Mouse (Mus musculus) kidney, postnatal 10 days (tissue): ENCODE results near the gene Abcb9.
"Not testable (repeated sequence)": the region's sequence is repeated elsewhere in the genome, so short reads cannot be mapped to it uniquely, and the experiment has no call there.

Source experiments
- DNase-seq: peaks from one replicate; pipeline ENCODE4 v3.0.0; 2021; ENCODE audit warnings: mixed read lengths

Gene Abcb9

DNA sequence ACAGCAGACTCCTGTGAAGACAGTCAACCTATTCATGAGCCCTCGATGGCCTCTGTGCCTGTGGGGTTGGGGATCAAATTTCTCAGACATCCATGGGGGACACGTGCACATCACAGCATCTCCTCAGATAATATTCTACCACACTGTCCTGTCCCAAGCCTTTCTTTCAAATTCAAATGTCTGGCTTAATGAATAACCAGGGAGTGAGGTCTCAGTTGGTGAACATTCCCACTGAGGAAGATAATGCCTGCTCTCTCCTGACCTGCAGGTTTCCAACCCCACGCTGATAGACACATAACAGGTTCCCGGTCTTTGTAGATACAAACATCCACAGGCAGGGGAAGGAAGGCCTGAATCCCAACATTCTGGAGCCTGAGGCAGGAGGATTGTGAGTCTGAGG is 38.6 kb downstream of the Abcb9 start:
- no peak for DNase-seq

DNA sequence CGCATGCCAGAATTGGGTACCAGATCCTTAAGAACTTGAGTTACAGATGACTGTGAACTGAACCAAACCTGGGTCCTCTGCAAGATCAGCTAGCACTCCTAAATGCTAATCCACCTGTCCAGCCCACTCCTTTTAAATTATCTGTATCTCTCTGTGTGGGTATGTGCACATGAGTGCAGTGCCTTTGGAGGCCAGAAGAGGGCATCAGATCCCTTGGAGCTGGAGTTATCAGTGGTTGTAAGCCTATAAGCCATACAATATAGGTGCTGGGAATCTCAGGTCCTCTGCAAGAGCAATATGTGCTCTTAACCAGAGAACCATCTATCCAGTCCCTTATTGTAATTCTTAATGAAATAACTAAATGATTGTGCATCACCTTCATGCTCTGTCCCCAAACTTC is 39.4 kb downstream of the Abcb9 start:
- no peak for DNase-seq

DNA sequence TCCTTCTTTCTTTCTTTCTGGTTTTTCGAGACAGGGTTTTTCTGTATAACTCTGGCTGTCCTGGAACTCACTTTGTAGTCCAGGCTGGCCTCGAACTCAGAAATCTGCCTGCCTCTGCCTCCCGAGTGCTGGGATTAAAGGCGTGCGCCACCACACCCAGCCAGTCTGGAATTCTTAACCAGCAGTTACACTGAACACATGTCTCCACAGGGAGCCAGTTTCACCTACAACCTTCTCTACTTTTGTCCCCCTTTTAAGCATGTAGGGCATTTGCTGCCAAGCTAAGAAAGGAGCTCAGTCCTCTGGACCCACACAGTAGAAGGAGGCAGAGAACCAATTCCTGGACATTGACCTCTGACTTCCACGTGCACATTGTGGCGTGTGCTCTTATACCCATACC is 43.0 kb downstream of the Abcb9 start:
- DNase-seq, result not testable (repeated sequence)

DNA sequence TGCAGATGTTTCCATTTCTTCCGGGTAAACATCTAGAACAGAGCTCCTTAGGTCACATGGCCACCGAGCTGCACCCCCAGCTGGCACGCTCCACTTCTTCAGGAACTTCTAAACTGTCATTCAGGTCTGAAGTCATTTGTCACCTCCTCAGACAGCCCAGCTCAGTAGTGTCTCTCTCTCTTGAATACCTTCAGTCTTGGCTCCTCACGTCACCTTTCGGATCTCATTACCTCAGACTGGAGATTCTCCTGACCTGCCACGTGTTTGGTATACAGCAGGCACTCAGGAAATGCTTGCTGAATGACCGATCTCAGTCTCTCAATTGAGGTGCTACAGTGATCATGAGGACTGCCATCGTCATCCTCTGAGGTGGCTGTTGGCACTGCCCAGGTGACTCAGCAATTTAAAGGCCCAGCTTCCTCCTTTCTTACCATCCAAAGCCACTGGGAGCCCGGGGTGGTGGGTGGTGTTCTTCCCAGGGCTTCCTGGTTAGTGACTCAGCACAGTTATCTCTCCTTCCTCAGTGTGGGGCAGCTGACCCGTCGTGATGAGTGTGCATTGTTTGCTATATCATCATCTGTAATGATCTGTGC is 43.6 kb downstream of the Abcb9 start:
- no peak for DNase-seq

DNA sequence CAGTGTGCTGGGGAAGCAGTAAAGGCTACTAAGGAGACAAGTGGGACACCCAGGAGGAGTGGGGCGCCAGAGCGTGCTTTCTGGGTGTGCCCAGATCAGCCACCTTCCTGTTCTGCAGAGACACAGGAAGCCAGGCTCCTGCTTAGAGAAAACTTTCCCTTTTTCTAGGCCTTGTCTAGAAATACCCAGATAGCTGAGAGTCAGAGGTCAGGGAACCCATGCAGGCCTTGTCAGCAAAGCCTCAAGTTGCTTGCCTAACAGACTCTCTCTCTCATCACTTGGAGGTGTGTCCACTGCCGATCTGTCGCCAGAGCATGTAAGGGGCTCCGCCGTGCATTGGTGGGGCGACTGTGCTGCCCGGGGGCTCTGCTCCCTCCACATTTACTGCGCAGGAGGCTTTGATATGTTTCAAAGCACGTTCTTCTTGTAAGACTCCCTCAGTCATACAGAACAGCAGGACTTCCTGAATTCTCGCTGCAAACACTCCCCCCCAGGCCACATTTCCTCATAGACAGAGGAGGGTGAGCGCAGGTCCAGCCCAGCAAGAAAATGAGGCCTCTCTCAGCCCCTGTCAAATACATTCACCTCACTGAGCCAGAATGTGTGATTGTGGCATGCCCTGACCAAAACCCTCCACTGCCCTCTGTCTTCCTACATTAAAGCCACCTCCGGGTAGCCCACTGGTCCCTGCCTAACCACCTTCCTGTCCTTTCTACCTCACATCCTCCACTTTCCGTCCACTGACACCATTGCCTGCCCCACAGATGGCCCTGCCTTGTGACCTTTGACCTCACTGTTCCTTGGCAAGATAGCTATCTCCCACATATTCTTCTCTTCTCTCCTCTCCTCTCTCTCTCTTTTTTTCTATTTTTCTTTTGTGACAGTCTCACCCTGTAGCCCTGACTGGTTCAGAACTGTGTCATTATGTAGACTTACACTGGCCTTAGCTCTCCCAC is 45.2 kb downstream of the Abcb9 start:
- no peak for DNase-seq

DNA sequence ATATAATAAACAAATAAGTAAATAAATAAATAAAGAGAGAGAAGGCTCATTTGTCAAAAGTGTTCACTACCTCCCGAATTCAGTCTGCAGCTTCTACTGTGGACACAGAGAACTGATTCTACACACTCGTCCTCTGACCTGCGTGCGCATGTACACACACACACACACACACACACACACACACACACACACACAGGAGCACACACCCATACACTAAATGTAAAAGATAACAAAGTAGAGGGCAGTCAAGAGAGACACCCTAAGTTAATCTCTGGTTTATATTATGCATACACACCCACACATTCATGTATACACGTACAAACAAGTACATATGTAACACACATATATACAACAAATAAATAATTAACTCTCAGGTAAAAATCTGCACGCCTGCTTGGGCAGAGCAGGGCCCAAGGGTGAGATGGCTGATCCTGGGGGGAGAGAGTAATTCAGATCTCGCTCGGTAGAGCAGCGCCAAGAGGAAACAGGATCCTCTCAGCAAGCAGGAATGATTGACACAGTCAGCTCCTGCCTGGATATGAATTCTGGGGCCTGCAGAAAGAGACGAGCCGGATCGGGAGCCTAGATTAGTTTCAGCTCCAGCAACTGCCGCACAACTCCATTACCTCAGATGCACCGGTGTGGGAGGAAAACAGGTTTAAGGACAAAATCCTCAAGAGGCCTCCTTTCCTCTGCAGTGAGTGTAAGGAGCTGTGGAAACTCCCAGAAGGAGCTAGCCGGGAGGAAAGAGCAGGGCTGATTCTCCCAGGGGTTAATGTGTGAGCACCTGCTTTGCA is 46.2 kb downstream of the Abcb9 start:
- no peak for DNase-seq

DNA sequence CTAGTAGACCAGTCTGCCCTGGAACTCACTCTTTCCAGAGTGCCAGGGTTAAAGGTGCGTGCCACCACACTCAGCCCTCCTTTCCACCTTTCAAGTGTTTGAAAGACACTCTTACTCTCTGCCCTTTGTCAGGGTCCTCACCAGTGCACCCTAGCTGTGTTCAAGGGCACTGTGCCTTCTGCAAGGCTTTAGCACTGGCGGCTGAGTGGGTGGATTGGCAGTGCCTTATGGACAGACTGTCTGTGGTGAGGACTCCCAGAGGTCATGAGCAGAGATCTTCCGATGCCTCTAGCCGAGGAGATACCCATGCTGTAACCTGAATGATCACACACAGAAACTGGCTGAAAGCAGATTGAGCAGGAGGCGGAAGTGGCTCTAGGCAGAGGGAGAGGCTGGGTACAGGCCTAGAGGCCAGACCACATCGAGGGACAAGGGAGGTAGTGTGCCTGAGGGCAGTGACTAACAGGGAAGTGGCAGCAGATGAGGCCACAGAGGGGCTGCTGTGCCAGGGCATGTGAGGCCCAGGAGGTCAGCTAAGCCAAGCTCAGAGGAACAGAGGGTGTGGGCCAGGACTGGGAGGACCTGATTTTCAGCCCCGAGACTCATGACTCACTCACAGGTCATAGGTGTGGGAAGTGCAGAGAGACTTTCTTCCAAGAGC is 48.7 kb downstream of the Abcb9 start:
- DNase-seq, result no peak

DNA sequence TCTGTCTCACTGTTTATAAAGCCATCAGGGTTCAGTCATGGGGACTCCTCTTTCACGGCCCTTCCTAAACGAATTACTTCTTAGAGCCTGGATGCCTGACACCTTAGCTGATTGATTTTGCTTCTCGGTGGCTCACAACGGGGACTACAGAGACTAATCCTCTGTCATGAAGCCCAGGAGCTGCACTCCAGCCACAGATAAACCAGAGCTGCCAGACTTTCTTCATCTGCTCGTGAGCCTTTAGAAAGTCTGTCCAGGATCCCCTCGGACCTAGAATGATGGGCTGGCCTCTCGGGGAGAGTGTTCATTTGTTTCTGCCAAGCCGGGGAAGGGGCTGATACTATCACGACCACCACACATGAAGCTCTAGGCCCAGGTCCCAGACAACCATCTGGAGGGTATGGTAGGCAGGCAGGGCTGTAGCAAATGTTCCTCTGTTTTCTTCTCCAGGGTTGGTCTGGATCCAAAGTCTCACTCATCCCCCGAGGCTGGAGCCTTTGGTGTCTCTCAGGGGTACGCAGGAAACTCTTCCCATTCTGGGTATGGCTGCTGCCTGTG is 50.1 kb downstream of the Abcb9 start:
- no peak for DNase-seq

DNA sequence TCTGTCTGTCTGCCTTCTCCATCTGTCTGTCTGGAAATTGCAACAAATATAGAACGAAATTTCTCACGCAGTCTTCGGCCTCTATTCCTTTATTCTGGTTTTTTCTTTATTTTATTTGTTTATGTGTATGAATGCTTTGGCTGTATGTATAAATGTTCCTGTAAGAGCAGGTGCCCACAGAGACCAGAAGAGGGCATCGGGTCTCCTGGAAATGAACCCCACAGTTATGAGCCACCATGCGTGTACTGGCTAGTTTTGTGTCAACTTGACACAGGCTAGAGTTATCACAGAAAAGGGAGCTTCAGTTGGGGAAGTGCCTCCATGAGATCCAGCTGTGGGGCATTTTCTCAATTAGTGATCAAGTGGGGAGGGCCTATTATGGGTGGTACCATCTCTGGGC is 51.6 kb downstream of the Abcb9 start:
- no peak for DNase-seq

DNA sequence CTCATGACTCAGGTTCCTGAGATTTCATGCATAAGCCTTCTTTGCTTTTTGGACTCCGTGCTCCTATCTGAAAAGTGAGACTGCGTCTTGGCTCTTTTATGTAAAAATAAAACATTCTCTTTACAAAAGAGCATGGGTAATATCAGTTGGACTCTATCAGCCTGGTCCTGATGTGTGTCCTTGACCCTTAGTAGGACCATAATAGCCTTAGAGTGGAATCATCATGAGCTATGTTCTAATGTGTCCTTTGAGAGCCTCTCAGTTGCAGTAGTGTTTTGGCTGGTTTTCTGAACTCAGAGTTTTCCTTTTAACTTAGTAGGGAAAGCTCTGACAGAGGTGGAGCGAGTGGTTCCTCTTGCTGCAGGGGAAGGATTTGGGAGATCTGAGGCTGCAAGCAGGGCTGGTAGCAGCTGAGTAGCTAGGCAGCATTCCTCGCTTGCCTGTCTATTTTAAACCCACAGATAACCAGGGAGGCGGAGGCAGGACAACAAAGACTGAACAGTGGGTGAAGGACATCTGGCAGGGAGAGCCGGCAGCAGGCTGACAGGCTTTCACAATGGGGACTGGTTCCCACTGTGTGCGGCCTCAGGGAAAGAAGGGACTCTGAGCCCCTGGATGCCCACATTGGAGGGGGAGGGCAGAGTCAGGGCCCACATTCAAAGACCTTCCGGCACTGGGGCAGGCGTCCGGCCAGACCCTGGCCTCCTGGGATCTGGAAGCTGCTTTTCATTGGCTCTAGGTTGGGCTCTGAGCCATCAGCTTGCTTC is 52.2 kb downstream of the Abcb9 start:
- DNase-seq, result peak; percentile 62

DNA sequence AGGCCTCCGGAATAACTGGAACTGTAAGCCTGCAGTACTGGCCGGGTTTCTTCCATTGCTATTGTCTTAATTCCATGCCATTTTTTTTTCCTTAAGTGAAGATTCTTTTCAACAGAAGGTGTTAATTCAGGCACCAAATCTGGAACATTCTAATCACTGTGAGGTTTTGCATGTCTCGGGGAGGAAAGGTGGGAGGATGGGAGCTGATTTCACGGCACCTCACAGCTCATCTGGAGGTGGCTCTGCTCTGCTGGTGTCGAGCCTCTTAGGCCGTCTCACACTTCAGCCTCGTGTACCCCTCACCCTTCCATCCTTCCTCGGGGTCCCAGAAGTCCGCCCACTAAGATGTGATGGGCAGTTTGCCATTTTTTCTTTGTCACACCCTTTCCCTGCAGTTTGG is 54.5 kb downstream of the Abcb9 start:
- DNase-seq, result no peak

DNA sequence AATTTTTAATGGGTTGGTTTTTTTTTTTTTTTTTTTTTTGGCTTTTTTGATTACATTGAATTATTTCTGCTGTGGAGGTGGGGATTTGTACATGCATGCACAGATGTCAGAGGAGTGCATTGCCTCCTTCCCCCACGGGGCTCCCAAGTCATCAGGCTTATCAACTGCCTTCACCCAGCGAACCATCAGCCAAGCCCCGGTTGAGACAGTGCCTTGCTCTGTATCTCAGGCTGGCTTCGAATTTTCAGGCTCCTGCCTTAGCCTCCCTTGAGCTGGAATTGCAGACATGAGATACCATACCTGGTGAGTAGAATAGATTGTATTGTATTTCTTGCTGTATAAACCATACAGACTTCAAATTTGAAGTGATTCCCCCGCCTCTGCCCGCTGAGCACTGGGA is 56.0 kb downstream of the Abcb9 start:
- no peak for DNase-seq

DNA sequence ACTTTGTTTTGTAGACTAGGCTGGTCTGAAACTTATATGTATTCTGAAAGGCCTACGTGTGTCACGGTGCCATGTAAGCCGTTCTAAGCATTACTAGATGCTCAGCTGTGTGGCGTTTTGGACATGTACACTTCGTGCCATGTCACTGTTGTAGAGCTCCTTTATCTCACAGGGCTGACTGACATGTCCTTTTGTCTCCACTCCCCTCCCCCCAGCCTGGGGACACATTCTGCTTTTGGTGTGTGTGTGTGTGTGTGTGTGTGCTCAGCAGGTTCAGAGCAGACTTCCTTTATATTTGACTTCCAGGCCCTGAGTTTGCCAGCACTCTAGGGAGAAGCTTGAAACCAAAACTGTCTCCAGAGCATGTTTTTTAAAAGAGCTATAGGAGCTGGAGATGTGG is 58.8 kb downstream of the Abcb9 start:
- DNase-seq, result no peak

DNA sequence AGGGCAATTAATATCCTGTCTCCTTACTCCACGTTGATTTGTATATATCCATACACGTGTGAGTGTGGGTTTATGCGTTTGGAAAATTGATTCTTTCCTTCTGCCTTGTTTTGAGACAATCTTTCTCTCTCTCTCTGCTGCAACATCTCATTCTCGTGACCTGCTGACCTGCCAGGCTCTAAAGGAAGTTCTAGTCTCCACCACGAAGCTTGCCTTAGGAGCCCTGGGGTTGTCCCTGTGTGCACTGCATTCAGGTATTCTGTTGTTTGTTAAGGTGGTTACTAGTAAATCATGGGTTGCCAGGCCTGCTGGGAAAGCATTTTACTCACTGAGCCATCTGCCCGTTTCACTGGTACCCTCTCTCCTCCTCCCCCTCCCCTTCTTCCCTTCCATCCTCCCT is 59.3 kb downstream of the Abcb9 start:
- DNase-seq, result no peak

DNA sequence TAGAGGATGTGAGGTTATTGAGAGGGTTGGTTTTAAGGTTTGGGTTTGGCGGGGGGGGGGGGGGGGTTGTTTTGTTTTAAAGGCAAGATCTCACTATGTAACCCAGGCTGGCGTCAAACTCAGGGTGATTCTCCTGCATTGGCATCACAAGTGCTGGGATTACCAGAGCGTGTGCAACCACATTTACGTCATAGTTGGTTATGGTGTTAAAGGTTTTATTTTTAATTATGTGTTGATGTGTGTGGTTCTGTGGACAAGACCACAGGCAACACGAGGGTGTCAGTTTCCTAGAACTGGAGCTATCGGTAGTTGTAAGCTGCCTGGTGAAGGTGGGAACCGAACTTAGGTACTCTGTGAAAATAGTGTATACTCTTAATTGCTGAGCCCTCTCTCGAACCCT is 59.8 kb downstream of the Abcb9 start:
- DNase-seq, result no peak

DNA sequence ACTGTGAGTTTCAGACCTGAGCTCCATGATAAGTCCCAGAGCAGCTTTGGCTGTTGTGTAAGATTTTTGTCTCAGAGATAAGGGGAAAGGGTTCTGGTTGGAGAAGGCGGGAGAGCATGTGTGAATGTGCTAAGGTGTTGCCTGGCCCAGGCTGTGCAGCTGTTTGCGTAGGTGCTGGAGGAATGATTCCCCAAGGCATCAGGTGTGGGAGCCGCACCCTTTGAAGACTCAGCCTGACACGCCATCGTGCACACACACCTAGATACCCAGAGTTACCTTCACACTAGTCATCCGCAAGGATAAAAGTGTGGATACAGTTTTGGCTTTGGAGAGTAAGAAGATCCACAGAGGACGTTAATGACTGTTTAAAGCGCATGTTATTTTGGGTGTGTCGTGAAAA is 60.2 kb downstream of the Abcb9 start:
- DNase-seq, result no peak

DNA sequence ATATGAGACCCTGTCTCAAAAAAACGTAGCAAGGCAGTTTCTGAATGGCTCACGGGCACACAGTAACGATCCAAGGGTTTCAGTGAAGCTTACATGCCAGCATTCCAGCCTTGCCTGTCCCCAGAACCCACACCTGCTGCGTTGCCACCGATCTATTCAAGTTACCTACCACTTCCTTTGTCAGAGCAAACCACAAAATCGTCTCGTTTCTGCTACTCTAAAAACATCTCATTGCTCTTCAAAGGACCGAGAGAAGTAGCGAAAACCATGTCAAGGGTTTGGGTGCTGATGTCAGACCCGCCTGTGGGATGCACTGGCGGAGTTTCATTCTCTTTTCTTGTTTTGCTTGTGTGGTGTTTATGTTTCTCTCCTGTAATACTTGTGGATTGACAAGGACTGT is 61.1 kb downstream of the Abcb9 start:
- DNase-seq, result no peak

DNA sequence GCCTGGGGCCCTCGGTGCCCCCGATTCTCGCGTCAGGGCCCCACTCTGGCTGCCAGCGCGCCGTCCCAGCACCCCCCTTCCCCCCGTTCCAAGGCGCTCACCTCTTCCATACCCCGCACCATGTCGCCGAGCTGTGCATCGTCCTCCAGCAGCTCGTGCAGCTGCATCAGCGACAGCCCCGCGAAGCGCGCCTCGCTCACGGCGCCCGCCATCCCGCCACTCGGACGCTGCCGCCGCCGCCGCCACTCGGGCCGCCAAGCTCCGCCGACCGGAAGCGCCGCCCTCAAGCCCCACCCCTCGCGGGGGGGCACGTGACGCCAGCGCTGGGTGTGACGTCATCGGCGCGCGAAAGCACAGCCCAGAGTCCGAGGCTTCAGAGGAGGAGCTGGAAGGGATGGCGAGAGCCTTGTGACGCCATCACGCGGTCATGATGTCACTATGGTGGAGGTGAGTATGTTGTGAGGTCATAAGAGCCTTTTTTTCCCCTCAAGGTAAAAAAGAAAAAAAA is 63.5 kb downstream of the Abcb9 start, which contains the start of gene Vps37b:
Gene Vps37b (minus strand): TSS at position 270 of the 508 bp plus-strand sequence.
- DNase-seq, result peak; percentile 94

DNA sequence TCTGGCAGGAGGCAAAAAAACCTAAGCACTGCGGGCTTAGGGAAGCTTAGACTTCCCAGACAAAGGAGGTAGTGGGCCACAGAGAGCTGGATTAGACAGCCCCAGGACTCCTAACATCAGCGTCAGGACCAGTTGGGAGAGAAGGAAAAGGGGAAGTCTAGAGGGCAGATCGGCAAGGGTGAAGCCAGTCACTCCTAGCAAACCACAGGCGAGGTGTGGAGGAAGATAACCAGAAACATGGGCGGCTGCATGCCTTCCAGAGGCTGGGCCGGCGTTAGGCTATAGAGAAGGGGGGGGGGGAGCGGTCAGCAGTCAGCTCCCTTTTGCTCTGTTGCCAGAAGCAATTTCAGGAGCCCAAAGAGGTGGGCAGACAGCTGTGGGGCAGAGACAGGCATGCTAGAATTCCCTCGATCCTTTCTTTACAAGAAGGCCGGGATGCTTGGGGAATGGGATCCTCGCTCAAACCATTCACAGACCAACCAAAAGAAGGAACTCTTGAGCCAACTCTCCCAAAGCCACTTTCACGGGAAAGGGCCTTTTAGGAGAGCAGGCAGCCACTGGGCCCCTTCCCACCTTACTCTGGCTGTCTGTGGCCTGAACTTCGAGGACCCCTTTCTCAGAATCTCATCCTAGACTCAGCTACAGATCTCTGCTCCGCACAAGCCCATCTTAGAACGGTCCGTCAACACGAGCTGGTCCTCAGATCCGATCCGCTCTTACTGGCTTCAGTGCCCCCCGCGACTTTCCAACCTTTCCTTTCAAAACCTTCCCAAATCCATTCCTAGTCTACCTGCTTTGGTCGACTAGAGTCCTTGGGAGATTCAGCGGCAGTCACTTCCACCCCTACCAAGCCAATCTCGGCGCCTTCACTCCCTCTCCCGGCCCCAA is 64.3 kb downstream of the Abcb9 start:
- DNase-seq, result no peak

DNA sequence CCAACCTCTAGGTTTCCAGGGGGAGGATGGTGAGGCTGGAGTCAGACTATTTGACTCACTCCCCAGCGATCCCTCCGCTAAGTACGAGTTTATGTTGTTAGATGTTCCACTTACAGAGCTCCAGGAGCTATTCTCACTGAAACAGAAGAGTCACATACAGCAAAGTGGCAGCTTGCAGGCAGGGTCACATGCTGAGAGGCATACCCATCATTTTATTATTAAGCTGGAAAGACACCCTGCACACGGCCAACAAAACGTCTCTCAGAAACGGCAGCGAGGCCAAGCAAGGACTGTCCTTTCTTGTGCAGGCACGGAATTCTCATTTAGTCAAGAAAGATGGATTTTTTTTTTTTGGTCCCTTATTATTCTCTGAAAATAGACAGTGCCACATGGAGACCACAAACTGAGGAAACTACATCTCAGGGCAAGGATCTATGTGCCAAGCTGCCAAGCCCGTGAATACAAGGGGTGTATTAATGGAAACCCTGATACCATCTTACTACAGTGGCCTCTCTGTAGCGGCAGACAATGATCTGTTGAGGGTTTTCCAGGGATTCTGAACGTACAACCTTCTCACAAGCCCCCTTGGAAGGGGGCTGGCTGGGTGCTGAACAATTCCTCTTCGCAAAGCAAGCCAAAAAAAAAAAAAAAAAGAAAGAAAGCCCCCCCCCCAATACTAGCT is 65.1 kb downstream of the Abcb9 start:
- no peak for DNase-seq
